Mouse (Mus musculus): Measurements from ENCODE around the gene Tle2. TPM values are rescaled to one million over a fixed set of nuclear protein-coding genes. Genes with fewer than 3 reads are reported as not detected.

Gene Tle2
- polyA plus RNA-seq, 2 experiments: 38.1 to 250 TPM

GRCm38 (mm10) chr10:81562411-81562810, 11.9 kb upstream of the Tle2 start:
- ATAC-seq (ENCODE audit: low FRiP score, low read depth) (no peak), DNase-seq (ENCODE audit: low spot score) (no peak)
- no peak overlapping the region for H3K27ac ChIP-seq (replicated peaks; ENCODE audit: low read depth, low read length)
- H3K4me2 ChIP-seq (replicated peaks; ENCODE audit: low read depth, low read length, severe bottlenecking): no peak overlapping the region
- peaks cover 41% of the 10 kb centered on the region for H3K4me1 ChIP-seq (ENCODE audit: control insufficient read depth, insufficient read depth, low read length)
- no peaks in the 10 kb centered on the region for H3K9me3 ChIP-seq (ENCODE audit: control insufficient read depth, low read length)
- WGBS: 80% methylated on average over 6 of the region's 6 CpGs
- no peak overlapping the region for H3K4me3 ChIP-seq (replicated peaks; ENCODE audit: low read length)
- TF ChIP-seq POLR2A (IDR thresholded peaks at IDR 0.05; ENCODE audit: borderline replicate concordance, extremely low read depth, insufficient read depth, insufficient read length): no peak
- no peak overlapping the region for H3K9ac ChIP-seq (ENCODE audit: low read depth, low read length, severe bottlenecking)
- H3K36me3 ChIP-seq (ENCODE audit: control insufficient read depth, insufficient read depth, low read length): peaks cover 49% of the 10 kb centered on the region
- no peaks in the 10 kb centered on the region for H3K27me3 ChIP-seq (ENCODE audit: control insufficient read depth, insufficient read depth, low read length)

- peaks cover 51% of the 10 kb centered on the region for H3K36me3 ChIP-seq (ENCODE audit: control insufficient read depth, insufficient read depth, low read length)
- peak overlapping the region; percentile 42 for H3K4me2 ChIP-seq (replicated peaks; ENCODE audit: low read depth, low read length, severe bottlenecking)
- no peaks in the 10 kb centered on the region for H3K27me3 ChIP-seq (ENCODE audit: control insufficient read depth, insufficient read depth, low read length)
- H3K27ac ChIP-seq (replicated peaks; ENCODE audit: low read depth, low read length): no peak overlapping the region
- H3K9me3 ChIP-seq (ENCODE audit: control insufficient read depth, low read length): no peaks in the 10 kb centered on the region
- TF ChIP-seq POLR2A (IDR thresholded peaks at IDR 0.05; ENCODE audit: borderline replicate concordance, extremely low read depth, insufficient read depth, insufficient read length): no peak
- H3K9ac ChIP-seq (ENCODE audit: low read depth, low read length, severe bottlenecking): no peak overlapping the region
- WGBS: 25% methylated on average over 6 of the region's 6 CpGs
- H3K4me1 ChIP-seq (ENCODE audit: control insufficient read depth, insufficient read depth, low read length): peaks cover 44% of the 10 kb centered on the region
- DNase-seq (ENCODE audit: low spot score): no peak
- no peak for ATAC-seq (ENCODE audit: low FRiP score, low read depth)
- H3K4me3 ChIP-seq (replicated peaks; ENCODE audit: low read length): no peak overlapping the region; the same call in 1 of the 2 replicates
Observed at GRCm38 (mm10) chr10:81563481-81563880, 10.9 kb upstream of the Tle2 start.

DNA sequence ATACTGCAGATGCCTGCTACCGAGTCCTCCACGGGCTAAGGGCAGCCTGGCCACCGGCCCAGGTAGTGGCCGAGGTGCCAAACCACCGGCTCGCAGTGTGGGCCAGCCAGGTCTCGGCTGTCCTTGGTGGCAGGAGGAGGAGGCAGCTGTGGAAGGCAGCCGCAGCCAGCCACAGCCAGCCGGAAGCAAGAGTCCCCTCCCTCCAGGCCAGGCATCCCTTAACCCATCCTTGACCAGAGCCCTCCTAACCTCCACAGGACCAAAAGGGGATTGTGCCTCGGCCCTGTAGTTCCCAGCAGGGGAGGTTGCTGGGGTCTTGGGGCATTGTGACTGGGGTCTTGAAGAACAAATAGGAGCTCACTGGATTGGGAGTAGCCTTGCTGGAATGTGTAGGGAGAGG, 10.1 kb upstream of the Tle2 start:
- Histone ChIP-seq H3K9ac (ENCODE audit: low read depth, low read length, severe bottlenecking) (no peak overlapping the region), H3K27me3 (ENCODE audit: control insufficient read depth, insufficient read depth, low read length) (no peaks in the 10 kb centered on the region), H3K4me2 (replicated peaks; ENCODE audit: low read depth, low read length, severe bottlenecking) (peak overlapping the region; percentile 42), H3K4me3 (replicated peaks; ENCODE audit: low read length) (peak overlapping the region; percentile 24), H3K4me1 (ENCODE audit: control insufficient read depth, insufficient read depth, low read length) (peaks cover 48% of the 10 kb centered on the region), H3K9me3 (ENCODE audit: control insufficient read depth, low read length) (no peaks in the 10 kb centered on the region), H3K27ac (replicated peaks; ENCODE audit: low read depth, low read length) (0 out of 2 replicates have a peak overlapping the region, but pooled peaks have one; percentile 5), H3K36me3 (ENCODE audit: control insufficient read depth, insufficient read depth, low read length) (peaks cover 51% of the 10 kb centered on the region)
- TF ChIP-seq POLR2A (IDR thresholded peaks at IDR 0.05; ENCODE audit: borderline replicate concordance, extremely low read depth, insufficient read depth, insufficient read length): no peak
- WGBS: 3% methylated on average over 4 of the region's 10 CpGs
- DNase-seq (ENCODE audit: low spot score) (no peak), ATAC-seq (ENCODE audit: low FRiP score, low read depth) (peak; percentile 24)

GRCm38 (mm10) chr10:81564734-81565133, 9.6 kb upstream of the Tle2 start:
- Histone ChIP-seq H3K27ac (replicated peaks; ENCODE audit: low read depth, low read length) (0 out of 2 replicates have a peak overlapping the region, but pooled peaks have one; percentile 5), H3K4me1 (ENCODE audit: control insufficient read depth, insufficient read depth, low read length) (peaks cover 53% of the 10 kb centered on the region), H3K4me3 (replicated peaks; ENCODE audit: low read length) (peak overlapping the region; percentile 24; the same call in 1 of the 2 replicates), H3K36me3 (ENCODE audit: control insufficient read depth, insufficient read depth, low read length) (peaks cover 51% of the 10 kb centered on the region), H3K9me3 (ENCODE audit: control insufficient read depth, low read length) (no peaks in the 10 kb centered on the region), H3K27me3 (ENCODE audit: control insufficient read depth, insufficient read depth, low read length) (no peaks in the 10 kb centered on the region), H3K4me2 (replicated peaks; ENCODE audit: low read depth, low read length, severe bottlenecking) (peak overlapping the region; percentile 42; the same call in 1 of the 2 replicates), H3K9ac (ENCODE audit: low read depth, low read length, severe bottlenecking) (no peak overlapping the region)
- no peak for TF ChIP-seq POLR2A (IDR thresholded peaks at IDR 0.05; ENCODE audit: borderline replicate concordance, extremely low read depth, insufficient read depth, insufficient read length)
- WGBS: 17% methylated on average over 10 of the region's 10 CpGs
- no peak for DNase-seq (ENCODE audit: low spot score)
- no peak for ATAC-seq (ENCODE audit: low FRiP score, low read depth)

DNA sequence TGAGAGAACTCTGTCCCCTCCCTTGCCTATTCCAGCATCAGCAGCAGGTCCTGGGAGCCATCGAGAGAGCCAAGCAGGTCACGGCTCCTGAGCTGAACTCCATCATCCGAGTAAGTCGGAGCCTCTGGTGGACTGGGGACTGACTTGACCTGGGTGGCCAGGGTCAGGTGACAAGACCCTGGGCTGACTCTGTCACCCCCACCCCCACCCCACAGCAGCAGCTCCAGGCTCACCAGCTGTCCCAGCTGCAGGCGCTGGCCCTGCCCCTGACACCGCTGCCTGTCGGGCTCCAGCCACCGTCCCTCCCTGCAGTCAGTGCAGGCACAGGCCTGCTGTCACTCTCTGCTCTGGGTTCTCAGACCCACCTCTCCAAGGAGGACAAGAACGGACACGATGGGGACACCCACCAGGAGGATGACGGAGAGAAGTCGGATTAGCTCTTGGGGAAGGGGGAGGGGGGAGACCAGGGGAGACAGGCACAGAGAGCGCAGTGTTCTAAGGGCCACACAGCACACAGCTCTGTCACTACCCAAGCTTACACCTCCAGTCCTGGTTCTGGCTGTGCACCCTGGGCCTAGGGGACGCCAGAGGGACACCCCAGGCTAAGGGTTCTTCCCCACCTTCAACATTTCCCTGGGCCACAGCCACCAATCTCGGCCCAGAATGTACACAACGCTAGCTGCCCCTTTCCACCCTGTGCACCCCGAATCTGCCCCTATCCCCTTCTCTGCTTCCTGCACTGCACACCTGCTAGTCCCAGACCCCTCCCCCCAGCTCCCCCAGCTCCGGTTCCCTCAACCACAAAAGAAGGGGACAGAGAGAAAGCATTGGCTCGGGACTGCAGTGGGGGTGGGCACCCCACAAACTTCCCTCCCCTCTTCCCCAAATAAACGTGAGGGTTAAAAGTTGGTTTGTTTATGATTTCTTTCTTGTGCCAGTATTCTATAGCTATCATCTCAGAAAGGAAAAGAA, 8.8 kb upstream of the Tle2 start:
- Histone ChIP-seq H3K4me2 (replicated peaks; ENCODE audit: low read depth, low read length, severe bottlenecking) (no peak overlapping the region), H3K27ac (replicated peaks; ENCODE audit: low read depth, low read length) (no peak overlapping the region), H3K4me1 (ENCODE audit: control insufficient read depth, insufficient read depth, low read length) (peaks cover 58% of the 10 kb centered on the region), H3K4me3 (replicated peaks; ENCODE audit: low read length) (no peak overlapping the region), H3K9ac (ENCODE audit: low read depth, low read length, severe bottlenecking) (no peak overlapping the region), H3K36me3 (ENCODE audit: control insufficient read depth, insufficient read depth, low read length) (peaks cover 51% of the 10 kb centered on the region), H3K9me3 (ENCODE audit: control insufficient read depth, low read length) (no peaks in the 10 kb centered on the region), H3K27me3 (ENCODE audit: control insufficient read depth, insufficient read depth, low read length) (no peaks in the 10 kb centered on the region)
- WGBS: 33% methylated on average over 19 of the region's 20 CpGs
- ATAC-seq (ENCODE audit: low FRiP score, low read depth) (no peak), DNase-seq (ENCODE audit: low spot score) (no peak)
- no peak for TF ChIP-seq POLR2A (IDR thresholded peaks at IDR 0.05; ENCODE audit: borderline replicate concordance, extremely low read depth, insufficient read depth, insufficient read length)
